12 mouse cellular contexts compared by ENCODE assay signal in the genomic region with DNA sequence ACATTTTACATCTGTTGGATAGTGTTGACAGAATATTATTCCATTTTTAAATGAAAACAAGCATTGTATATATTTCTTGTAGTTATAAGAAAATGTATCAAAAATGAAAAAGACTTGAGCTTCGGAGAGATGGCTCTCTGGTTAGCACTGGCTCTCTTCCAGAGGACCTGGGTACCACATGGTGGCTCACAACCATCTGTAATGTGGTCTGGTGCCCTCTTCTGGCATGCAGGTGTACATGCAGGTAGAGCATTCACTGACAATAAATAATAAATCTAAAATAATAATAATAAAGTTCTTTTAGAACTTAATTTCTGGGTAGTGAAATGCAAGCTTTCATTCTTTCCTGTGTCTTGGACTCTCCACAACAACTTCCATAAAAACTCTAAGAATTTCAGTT. TPM values are rescaled to one million over a fixed set of nuclear protein-coding genes. Genes with fewer than 3 reads are reported as not detected.
A peak's percentile ranks its signal among the peaks of the same experiment; 100 is the strongest.
DNase-seq lines count a peak whose midpoint lies in the region; ATAC-seq and TF ChIP-seq lines count a peak whose summit lies in the region.
"Had no signal": no experiment of that assay in that cellular context is flagged by ENCODE, and none has a peak within 500 bp of the region (broad histone marks: within the 10 kb centered on the region; RNA-seq: fewer than 3 reads in every experiment).

No protein-coding gene starts in this region.

- H3K36me3 ChIP-seq in forebrain, postnatal 0 days (ENCODE audit: insufficient read depth): no peaks in the 10 kb centered on the region
- H3K36me3 ChIP-seq in forebrain, embryonic 15.5 days: no peaks in the 10 kb centered on the region
- H3K36me3 ChIP-seq: stomach, embryonic 15.5 days had no signal

- no peak for ATAC-seq in forebrain, postnatal 0 days
- no peak for ATAC-seq in forebrain, embryonic 15.5 days (replicated peaks)
- ATAC-seq in granulocyte monocyte progenitor cell, adult 5-6 weeks (replicated peaks; ENCODE audit: poor library complexity, severe bottlenecking): no peak
- ATAC-seq: inflammation-experienced regulatory T-cells, adult 6 months had no signal

- TF ChIP-seq POLR2A in lung, adult 2 months (IDR thresholded peaks at IDR 0.05; ENCODE audit: borderline replicate concordance, extremely low read depth, low read depth, low read length): no peak

- WGBS in forebrain, postnatal 0 days: 29% methylated on average over 1 of the region's 1 CpGs
- 48% methylated on average over 1 of the region's 1 CpGs for WGBS in forebrain, embryonic 15.5 days
- WGBS in lung, adult 2 months: 43% methylated on average over 1 of the region's 1 CpGs

- H3K9ac ChIP-seq in forebrain, postnatal 0 days: no peak overlapping the region
- no peak overlapping the region for H3K9ac ChIP-seq in forebrain, embryonic 15.5 days (replicated peaks)
- H3K9ac ChIP-seq: stomach, embryonic 15.5 days had no signal

- H3K4me2 ChIP-seq in forebrain, postnatal 0 days (ENCODE audit: low read depth): no peak overlapping the region
- H3K4me2 ChIP-seq in forebrain, embryonic 15.5 days (replicated peaks): no peak overlapping the region
- H3K4me2 ChIP-seq: stomach, embryonic 15.5 days had no signal

- no peaks in the 10 kb centered on the region for H3K9me3 ChIP-seq in forebrain, postnatal 0 days (ENCODE audit: low read length)
- no peaks in the 10 kb centered on the region for H3K9me3 ChIP-seq in forebrain, embryonic 15.5 days
- H3K9me3 ChIP-seq: stomach, embryonic 15.5 days had no signal

- no peaks in the 10 kb centered on the region for H3K4me1 ChIP-seq in forebrain, postnatal 0 days (ENCODE audit: insufficient read depth)
- peaks cover 7% of the 10 kb centered on the region for H3K4me1 ChIP-seq in forebrain, embryonic 15.5 days
- peaks cover 5% of the 10 kb centered on the region; the same call in 1 of the 2 replicates for H3K4me1 ChIP-seq in lung, adult 2 months (ENCODE audit: control insufficient read depth, insufficient read depth, low read length)

- no peak for DNase-seq in forebrain, postnatal 0 days
- DNase-seq in lung, adult 2 months: no peak
- no peak for DNase-seq in lung, postnatal 4 days
- peak; percentile 24 for DNase-seq in T-cell, adult 2 months (ENCODE audit: low spot score)
- peak; percentile 46 for DNase-seq in retina, embryonic 14.5 days (ENCODE audit: low spot score)
- no peak for DNase-seq in layer of hippocampus, adult 8-10 months (ENCODE audit: low spot score in 2 of 2)
- DNase-seq: gastrocnemius, postnatal 10 days had no signal

- H3K27me3 ChIP-seq in forebrain, postnatal 0 days (ENCODE audit: insufficient read depth, low read length): no peaks in the 10 kb centered on the region
- no peaks in the 10 kb centered on the region for H3K27me3 ChIP-seq in forebrain, embryonic 15.5 days
- H3K27me3 ChIP-seq: stomach, embryonic 15.5 days had no signal

- no peak overlapping the region for H3K4me3 ChIP-seq in forebrain, postnatal 0 days (ENCODE audit: low read depth, low read length)
- H3K4me3 ChIP-seq in forebrain, embryonic 15.5 days: no peak overlapping the region
- no peak overlapping the region for H3K4me3 ChIP-seq in lung, adult 2 months (replicated peaks; ENCODE audit: extremely low read depth, low read depth, low read length)
- H3K4me3 ChIP-seq: stomach, embryonic 15.5 days had no signal

- TF ChIP-seq CTCF in forebrain, postnatal 0 days (IDR thresholded peaks at IDR 0.05; ENCODE audit: low read depth): peak; percentile 57
- peak; percentile 59 for TF ChIP-seq CTCF in lung, adult 2 months (IDR thresholded peaks at IDR 0.05; ENCODE audit: insufficient read depth, low read length)

- H3K27ac ChIP-seq in forebrain, postnatal 0 days (ENCODE audit: low read depth, low read length): no peak overlapping the region
- no peak overlapping the region for H3K27ac ChIP-seq in forebrain, embryonic 15.5 days (replicated peaks)
- H3K27ac ChIP-seq: stomach, embryonic 15.5 days had no signal

RNA-seq across cellular contexts. Expression of a gene that starts 4.3 kb away (rescaled TPM):
- 39.1 and 43.7 TPM in 2 replicates for total RNA-seq in forebrain, postnatal 0 days (2014; rRNA removed)
- polyA plus RNA-seq in forebrain, postnatal 0 days (2015; fragmentation: Nextera tagmentation; extraction: Ambion mirVana): 26.5 and 27.0 TPM in 2 replicates
- 13.2 and 13.7 TPM in 2 replicates for polyA plus RNA-seq in forebrain, embryonic 15.5 days (2015; fragmentation: Nextera tagmentation; extraction: Ambion mirVana)
- polyA plus RNA-seq in lung, adult 2 months (2012; rRNA removed): 30.4 and 37.8 TPM in 2 replicates
- 1.2 and 2.1 TPM in 2 replicates for total RNA-seq in granulocyte monocyte progenitor cell, adult 5-6 weeks (2014; fragmentation: Nextera tagmentation)
- total RNA-seq in granulocyte monocyte progenitor cell, adult 5-6 weeks (2017): 2.4 and 2.8 TPM in 2 replicates
- 10 to 100 TPM; 15.0 to 19.8 (median 16.9) TPM for total RNA-seq in layer of hippocampus, adult 8-10 months (2022)

RNA-seq across cellular contexts. Expression of a gene that starts 13.2 kb away (rescaled TPM):
- 20.3 and 20.9 TPM in 2 replicates for total RNA-seq in forebrain, postnatal 0 days (2014; rRNA removed)
- 23.2 and 24.1 TPM in 2 replicates for polyA plus RNA-seq in forebrain, postnatal 0 days (2015; fragmentation: Nextera tagmentation; extraction: Ambion mirVana)
- 14.1 and 15.3 TPM in 2 replicates for polyA plus RNA-seq in forebrain, embryonic 15.5 days (2015; fragmentation: Nextera tagmentation; extraction: Ambion mirVana)
- 207 and 208 TPM in 2 replicates for polyA plus RNA-seq in lung, adult 2 months (2012; rRNA removed)
- 69.5 and 77.3 TPM in 2 replicates for total RNA-seq in granulocyte monocyte progenitor cell, adult 5-6 weeks (2014; fragmentation: Nextera tagmentation)
- total RNA-seq in granulocyte monocyte progenitor cell, adult 5-6 weeks (2017): 46.0 and 51.7 TPM in 2 replicates
- 10 to 100 TPM; 14.5 to 50.2 (median 26.1) TPM for total RNA-seq in layer of hippocampus, adult 8-10 months (2022)

RNA-seq across cellular contexts. Expression of a gene that starts 23.7 kb away (rescaled TPM):
- total RNA-seq in forebrain, postnatal 0 days (2014; rRNA removed): 19.5 and 25.3 TPM in 2 replicates
- 20.0 and 33.6 TPM in 2 replicates for polyA plus RNA-seq in forebrain, postnatal 0 days (2015; fragmentation: Nextera tagmentation; extraction: Ambion mirVana)
- 35.4 and 38.3 TPM in 2 replicates for polyA plus RNA-seq in forebrain, embryonic 15.5 days (2015; fragmentation: Nextera tagmentation; extraction: Ambion mirVana)
- 13.3 and 16.3 TPM in 2 replicates for polyA plus RNA-seq in lung, adult 2 months (2012; rRNA removed)
- total RNA-seq in granulocyte monocyte progenitor cell, adult 5-6 weeks (2014; fragmentation: Nextera tagmentation): 0.39 and 1.7 TPM in 2 replicates
- 0.60 and 0.67 TPM in 2 replicates for total RNA-seq in granulocyte monocyte progenitor cell, adult 5-6 weeks (2017)
- total RNA-seq in layer of hippocampus, adult 8-10 months (2022): 10 to 100 TPM; 19.1 to 26.7 (median 22.9) TPM

RNA-seq across cellular contexts. Expression of a gene that starts 23.8 kb away (rescaled TPM):
- 0.19 and 0.31 TPM in 2 replicates for total RNA-seq in forebrain, postnatal 0 days (2014; rRNA removed)
- 0.33 and 0.56 TPM in 2 replicates for polyA plus RNA-seq in forebrain, postnatal 0 days (2015; fragmentation: Nextera tagmentation; extraction: Ambion mirVana)
- 0.57 and 0.61 TPM in 2 replicates for polyA plus RNA-seq in forebrain, embryonic 15.5 days (2015; fragmentation: Nextera tagmentation; extraction: Ambion mirVana)
- polyA plus RNA-seq in lung, adult 2 months (2012; rRNA removed): 0.55 and 0.70 TPM in 2 replicates
- not detected in 2 replicates for total RNA-seq in granulocyte monocyte progenitor cell, adult 5-6 weeks (2014; fragmentation: Nextera tagmentation)
- total RNA-seq in granulocyte monocyte progenitor cell, adult 5-6 weeks (2017): not detected in 2 replicates
- 1 to 10 TPM in 2 of 4 experiments, under 1 TPM in 2; 0.52 to 1.0 (median 0.83) TPM for total RNA-seq in layer of hippocampus, adult 8-10 months (2022)
- polyA plus RNA-seq: inflammation-experienced regulatory T-cells, adult 6 months; liver, embryonic 16.5 days had no signal

RNA-seq across cellular contexts. Expression of a gene that starts 45.0 kb away (rescaled TPM):
- total RNA-seq in forebrain, postnatal 0 days (2014; rRNA removed): 49.2 and 50.0 TPM in 2 replicates
- 53.8 and 55.8 TPM in 2 replicates for polyA plus RNA-seq in forebrain, postnatal 0 days (2015; fragmentation: Nextera tagmentation; extraction: Ambion mirVana)
- polyA plus RNA-seq in forebrain, embryonic 15.5 days (2015; fragmentation: Nextera tagmentation; extraction: Ambion mirVana): 70.5 and 71.6 TPM in 2 replicates
- polyA plus RNA-seq in lung, adult 2 months (2012; rRNA removed): 25.9 and 33.9 TPM in 2 replicates
- 69.2 and 87.0 TPM in 2 replicates for total RNA-seq in granulocyte monocyte progenitor cell, adult 5-6 weeks (2014; fragmentation: Nextera tagmentation)
- 124 and 182 TPM in 2 replicates for total RNA-seq in granulocyte monocyte progenitor cell, adult 5-6 weeks (2017)
- 10 to 100 TPM; 36.4 to 50.9 (median 43.0) TPM for total RNA-seq in layer of hippocampus, adult 8-10 months (2022)

Comparison
In these comparisons a context has a peak if more than half of its experiments do, and no peak if none do; other contexts are left out.
1. DNase-seq: peak in T-cell, adult 2 months (single experiment) and retina, embryonic 14.5 days (single experiment); none in forebrain, postnatal 0 days (single experiment), lung, adult 2 months (single experiment), lung, postnatal 4 days (0 of 2) and layer of hippocampus, adult 8-10 months (0 of 2).
2. RNA of a gene that starts 4.3 kb away (total RNA-seq): 39.1 to 43.7 TPM in forebrain, postnatal 0 days and 15.0 to 19.8 TPM in layer of hippocampus, adult 8-10 months; 1.2 to 2.8 TPM in granulocyte monocyte progenitor cell, adult 5-6 weeks; every median in the first group is over 4 times any median in the second.